Mouse (Mus musculus): ENCODE measurements at regions not wholly inside any gene's neighbourhood (a gene's known extent, or its start where the extent isn't known, plus 50 kb on each side); places are given as distances from the start of the nearest gene placed in this dataset.

DNA sequence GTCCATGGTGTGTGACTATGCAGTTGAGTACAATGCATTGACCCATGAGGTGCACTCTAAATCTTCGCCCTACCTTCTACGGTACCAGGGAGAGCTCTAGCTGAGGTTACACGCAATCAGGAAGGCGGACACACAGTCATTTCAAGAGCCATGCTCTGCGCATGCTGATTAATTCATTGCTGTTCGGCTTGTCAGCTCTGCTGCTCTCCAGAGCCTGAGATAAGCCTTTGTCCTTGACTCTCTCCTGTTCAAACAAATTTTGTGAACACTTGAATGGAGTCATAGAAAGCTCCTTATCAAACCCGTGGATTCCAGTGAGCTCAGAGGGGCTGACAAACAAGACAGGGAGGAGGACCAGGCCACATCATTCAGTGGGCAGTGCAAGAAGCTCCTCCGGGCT, 304.8 kb upstream of the Zmiz1 start:
- DNase-seq (ENCODE audit: extremely low spot score in 1 of 2, low spot score in 1 of 2) = no peak

DNA sequence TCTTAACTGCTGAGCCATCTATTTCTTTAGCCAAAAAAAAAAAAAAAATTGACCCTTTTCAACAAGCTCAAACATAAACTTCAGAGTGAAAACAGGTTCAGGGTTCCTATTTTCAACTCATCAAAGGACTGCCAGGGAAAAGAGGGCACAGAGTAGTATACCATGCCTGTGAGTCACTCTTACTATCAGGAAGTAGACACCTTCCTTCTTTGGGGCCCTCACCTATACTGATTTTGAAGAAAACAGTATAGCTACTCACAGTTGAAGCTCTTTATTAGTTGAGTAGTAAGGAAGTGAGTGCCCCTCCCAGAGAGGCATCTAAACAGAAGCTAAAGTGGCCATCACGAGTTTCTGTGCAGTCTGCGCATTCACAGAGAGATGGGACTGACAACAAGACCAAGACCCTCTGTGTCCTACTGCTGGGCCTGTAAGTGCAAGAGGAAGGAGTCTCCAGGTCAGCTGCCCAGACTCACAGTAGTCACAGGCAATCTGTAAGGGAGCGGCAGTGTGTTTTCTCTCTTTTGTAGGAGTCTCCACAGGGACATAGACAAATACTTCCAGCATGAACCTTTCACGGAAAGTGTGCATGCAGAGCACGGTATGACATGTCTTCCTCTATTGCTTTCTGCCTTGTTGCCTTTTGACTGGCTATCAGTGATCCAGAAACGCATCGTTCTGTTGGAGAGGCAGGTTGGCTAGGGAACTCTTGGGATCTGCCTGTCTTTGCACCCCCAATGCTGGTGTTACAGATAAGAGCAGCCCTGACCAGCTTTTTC, 303.8 kb upstream of the Zmiz1 start:
- DNase-seq (ENCODE audit: extremely low spot score in 1 of 2, low spot score in 1 of 2) = no peak

DNA sequence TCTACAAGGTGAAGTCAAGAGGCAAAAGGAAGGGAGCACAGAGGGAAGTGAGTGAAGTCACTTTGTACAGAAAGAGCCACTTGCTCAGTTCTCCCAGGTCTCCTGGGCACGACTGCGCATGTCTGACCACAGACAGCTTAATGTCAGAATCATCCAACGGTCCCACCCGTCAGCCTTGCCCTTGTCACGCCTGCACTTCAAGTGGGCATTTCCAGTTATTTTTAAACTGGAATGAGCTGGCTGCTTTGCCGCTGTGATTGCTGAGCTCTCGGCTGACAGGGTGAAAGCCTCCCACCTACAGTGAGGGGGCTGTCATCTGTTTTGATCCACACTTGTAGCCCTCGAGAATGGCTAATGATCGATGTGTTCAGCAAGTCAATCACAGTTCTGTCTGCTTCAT, 302.8 kb upstream of the Zmiz1 start:
- peak in 1 of 2 experiments; percentile 54 for DNase-seq (ENCODE audit: extremely low spot score in 1 of 2, low spot score in 1 of 2)

DNA sequence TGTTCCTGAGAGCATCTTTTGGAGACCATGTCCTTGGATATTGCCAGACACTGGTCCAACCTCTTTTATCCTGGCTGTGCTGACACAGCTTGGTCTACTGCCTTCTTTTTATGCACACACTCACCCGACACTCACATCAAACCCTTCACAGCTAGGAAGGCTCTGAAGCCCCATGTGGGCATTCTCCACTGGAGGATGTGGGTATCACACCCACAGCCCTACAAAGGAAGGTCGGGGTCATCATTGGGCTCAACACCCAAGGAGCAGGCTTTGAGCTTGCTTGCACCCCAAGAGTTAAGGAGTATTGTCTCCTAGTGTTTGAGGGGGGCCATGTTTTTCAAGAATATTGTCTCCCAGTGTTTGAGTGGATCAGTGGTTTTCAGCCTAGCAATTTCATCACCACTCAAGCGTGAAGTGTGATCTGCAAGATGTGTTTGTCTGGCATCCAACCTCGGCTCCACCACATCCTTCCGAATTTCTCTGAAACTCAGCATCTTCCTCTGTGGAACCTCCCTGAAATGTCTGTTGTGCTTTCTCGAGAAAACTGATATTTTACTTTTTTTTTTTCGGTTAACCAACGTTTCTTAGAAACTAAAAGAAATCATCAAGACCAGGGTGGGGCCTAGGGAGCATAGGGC, 297.2 kb upstream of the Zmiz1 start:
- DNase-seq (ENCODE audit: extremely low spot score in 1 of 2, low spot score in 1 of 2) = no peak

DNA sequence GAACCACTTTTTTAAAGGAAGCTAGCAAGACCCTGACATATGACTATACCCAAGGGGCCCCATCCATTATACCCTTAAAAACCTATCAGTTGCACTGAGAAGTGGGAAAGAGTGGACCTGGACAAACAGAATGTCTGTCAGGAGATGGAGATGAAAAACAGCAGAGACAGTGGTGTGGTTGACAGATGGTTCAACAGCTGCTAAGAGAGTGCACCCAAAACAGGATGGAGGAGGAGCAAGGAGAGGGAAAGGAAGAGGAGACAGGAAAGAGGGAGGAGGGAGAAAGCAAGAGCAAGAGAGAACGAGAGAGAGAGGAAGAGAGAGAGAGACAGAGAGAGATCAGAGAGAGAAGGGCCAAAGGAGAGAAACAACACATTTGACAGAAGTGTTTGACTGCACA, 292.8 kb upstream of the Zmiz1 start:
- no peak for DNase-seq (ENCODE audit: extremely low spot score in 1 of 2, low spot score in 1 of 2)

DNA sequence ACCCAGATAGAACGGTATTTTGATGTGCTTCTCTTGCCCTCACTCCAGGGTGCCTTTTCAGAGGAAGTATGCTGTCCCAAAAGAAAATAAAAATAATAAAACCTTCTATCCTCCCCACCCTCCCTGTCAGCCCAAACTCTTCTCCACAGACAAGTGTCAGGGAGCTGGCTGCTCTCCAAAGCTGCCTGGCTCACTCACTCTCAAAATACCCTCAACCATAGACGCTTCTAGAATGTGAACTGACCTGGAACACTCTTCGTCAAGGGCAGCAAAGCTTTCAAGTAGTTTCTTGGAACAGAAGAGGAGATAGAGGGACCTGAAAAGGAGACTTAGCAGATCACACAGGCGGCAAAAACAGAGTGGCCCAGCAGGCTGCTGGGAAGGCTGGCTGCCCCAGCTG, 291.4 kb upstream of the Zmiz1 start:
- no peak for DNase-seq (ENCODE audit: extremely low spot score in 1 of 2, low spot score in 1 of 2)

DNA sequence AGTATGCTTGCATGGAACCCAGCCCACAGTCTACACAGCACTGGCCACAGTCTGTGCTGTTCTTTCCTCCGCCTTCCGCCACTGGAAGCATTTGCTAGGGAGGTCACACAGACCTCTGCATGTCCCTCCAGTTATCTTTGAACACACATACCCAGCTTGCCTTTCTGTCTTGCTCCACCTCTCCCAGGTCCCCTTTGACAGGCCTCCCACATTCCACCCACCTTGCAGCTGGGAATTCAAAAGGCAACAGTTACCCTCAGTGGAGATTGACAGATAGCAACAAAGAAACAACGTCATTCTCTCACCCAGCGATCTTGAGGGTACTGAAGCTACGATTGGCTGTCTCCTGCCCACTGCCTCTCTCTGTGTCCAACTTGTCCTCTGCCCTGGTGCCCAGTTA, 290.7 kb upstream of the Zmiz1 start:
- DNase-seq (ENCODE audit: extremely low spot score in 1 of 2, low spot score in 1 of 2) = peak in 1 of 2 experiments; percentile 59

DNA sequence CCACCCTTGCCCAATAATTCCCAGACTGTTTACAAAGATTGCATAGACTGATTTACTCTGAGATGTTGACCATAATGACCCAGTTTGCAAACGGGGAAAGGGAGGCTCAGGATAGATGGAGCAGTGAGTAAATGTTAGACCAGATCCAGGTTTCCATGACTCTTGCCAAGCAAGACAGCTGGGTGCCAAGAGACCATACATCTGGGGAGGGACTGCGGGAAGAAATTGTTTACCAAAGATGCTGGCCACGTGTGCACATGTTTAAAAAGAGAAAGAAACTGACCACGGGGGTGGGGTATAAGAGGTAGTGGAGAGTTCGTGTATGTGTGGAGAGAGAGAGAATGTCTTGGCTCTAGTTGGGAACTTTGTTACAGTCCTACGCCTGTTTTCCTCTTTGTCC, 285.7 kb upstream of the Zmiz1 start:
- no peak for DNase-seq (ENCODE audit: extremely low spot score in 1 of 2, low spot score in 1 of 2)

DNA sequence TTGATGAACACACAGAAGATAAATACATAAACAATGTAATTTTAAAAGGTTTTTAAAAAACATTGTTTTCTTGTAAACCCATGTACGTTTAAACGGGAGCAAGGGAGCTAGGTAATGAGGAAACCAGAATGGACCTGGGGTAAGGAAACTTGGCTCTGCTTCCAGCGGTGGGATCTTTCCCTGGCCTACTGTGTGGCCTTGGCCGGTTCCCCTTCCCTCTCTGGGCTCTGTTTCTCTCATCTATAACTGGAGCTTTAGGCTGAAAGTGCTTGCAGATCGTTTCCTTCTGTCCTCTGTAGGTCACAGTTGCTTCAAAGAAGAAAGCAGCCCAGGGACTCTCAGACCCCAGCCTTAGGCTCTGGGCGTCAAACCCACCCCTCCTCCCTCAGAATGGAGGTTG, 285.1 kb upstream of the Zmiz1 start:
- no peak for DNase-seq (ENCODE audit: extremely low spot score in 1 of 2, low spot score in 1 of 2)

DNA sequence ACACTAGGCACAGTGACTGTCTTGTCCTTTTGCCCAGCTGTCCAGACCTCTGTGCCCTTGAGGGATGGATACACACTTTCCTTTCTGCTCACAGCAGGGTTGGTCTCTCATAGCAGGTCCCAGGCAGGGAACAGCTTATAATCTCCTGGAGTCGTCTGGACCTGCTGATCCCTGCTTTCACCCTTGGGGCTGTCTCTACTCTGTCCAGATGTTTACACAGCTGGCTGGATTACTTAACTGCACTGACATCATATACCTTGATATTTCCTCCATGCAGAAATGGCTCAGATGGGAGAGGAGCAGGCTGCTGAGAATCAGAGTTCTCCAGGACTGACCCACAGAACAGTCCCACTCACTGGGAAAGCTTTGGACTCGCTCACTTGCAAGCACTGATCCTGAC, 284.6 kb upstream of the Zmiz1 start:
- no peak for DNase-seq (ENCODE audit: extremely low spot score in 1 of 2, low spot score in 1 of 2)

DNA sequence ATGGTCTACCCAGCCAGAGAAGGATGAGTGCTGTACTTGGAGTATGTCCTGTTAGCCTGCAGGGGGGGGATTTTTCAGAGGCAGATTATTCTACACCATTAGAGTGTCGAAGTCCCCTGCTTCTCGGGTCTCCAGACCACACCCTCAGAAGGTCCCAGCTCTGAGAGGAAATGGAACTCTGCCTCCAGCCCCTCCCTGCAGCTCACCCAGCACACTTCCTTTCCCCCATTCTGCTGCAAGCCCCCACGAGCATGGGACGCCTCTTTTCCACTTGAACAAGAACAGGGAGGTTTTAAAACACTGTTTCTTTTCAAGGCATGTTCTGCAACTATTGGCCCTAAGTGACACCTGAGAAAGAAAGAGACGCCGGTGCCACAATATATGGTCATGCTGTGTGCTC, 282.8 kb upstream of the Zmiz1 start:
- no peak for DNase-seq (ENCODE audit: extremely low spot score in 1 of 2, low spot score in 1 of 2)

DNA sequence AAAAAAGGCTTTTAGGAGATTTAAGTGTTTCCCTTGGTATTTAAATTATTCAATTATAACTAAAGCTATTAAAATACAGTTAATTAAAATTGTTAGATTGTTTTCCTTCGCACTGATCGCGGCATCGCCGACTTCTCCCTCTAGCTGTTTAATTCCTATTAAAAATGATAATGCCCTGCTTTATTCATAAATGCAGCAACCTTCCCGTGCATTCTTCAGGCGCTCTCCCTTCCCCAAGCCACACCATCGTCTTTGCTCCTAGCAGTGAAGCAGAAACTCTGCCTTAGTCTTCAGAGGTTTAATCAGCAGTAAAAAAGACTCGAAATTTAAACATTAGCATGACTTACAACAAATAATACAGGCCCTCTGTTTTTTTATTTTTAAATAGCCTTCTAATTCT, 278.9 kb upstream of the Zmiz1 start:
- DNase-seq (ENCODE audit: extremely low spot score in 1 of 2, low spot score in 1 of 2) = no peak

DNA sequence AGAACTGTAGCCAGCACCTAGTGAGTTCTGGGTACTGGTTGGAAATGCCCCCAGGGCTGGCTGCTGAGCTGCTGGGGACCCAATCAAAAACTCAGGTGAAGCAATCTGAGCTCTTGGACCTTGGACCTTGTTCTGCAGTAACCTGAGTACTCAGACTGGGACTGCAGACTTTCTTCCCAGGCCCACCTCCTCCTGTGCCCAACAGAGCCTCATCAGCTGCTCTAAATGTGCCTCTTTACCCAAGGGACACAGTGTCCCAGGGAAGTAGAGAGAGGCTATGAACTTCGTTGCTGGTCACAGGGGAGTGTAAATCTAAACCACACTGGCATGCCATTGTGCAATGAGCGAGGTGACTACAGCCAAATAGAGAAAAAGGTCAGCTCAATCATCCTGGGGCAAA, 277.6 kb upstream of the Zmiz1 start:
- no peak for DNase-seq (ENCODE audit: extremely low spot score in 1 of 2, low spot score in 1 of 2)

DNA sequence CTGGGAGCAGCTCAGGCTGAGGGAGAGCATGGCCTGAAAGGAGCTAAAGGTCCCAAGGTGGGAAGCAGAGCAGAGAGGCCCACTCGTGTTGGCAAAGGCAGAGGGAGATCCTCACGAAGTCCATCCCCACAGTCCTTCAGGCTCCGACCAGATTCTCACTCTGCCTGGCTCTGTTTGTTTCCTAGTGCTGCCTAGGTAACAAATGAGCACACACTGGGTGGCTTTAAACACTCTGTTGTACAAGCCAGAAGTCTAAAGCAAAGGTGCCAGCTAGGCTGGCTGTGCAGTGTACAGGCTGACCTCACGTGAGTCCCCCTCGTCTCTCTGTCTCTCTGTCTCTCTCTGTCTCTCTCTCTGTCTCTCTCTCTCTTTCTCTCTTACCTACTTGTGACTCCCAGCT, 274.9 kb upstream of the Zmiz1 start:
- DNase-seq (ENCODE audit: extremely low spot score in 1 of 2, low spot score in 1 of 2) = no peak

DNA sequence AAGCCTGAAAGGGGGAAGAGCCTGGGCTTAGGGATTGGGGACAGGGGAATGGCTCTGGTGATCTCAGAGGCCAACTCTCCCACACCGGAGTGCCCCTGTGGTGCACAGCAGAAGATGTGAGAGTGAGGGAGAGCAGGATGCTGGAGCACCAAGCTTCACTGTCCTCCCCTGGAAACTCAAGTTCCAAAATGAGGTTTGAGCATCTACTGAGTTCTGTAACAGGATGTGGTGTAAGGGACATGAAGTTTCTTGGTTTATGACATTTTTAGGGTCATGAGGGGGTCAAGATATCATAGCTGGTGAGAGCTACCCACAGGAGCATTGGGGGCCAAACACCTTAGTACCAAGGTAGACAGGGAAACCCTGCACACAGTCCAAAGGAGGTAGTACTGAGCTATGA, 274.1 kb upstream of the Zmiz1 start:
- DNase-seq (ENCODE audit: extremely low spot score in 1 of 2, low spot score in 1 of 2) = no peak

DNA sequence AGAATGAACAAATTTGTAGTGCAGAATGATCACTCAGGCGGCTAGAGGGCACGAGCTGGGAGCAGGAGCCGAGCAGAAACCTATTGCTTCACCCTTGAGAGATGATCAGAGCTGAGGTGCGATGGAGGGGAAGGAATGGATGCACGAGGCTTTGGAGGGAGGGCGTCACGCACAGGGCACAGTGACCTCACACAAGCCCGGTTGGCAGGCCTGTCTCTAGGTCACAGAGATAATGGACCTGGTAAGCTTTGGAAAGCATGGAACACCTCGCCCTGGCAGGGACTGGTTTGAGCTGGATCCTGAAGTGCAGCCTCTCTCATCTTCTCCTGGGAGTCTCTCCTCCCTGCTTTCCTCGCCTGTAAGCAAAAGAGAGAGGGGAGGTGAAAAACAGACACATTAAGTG, 273.4 kb upstream of the Zmiz1 start:
- no peak for DNase-seq (ENCODE audit: extremely low spot score in 1 of 2, low spot score in 1 of 2)

DNA sequence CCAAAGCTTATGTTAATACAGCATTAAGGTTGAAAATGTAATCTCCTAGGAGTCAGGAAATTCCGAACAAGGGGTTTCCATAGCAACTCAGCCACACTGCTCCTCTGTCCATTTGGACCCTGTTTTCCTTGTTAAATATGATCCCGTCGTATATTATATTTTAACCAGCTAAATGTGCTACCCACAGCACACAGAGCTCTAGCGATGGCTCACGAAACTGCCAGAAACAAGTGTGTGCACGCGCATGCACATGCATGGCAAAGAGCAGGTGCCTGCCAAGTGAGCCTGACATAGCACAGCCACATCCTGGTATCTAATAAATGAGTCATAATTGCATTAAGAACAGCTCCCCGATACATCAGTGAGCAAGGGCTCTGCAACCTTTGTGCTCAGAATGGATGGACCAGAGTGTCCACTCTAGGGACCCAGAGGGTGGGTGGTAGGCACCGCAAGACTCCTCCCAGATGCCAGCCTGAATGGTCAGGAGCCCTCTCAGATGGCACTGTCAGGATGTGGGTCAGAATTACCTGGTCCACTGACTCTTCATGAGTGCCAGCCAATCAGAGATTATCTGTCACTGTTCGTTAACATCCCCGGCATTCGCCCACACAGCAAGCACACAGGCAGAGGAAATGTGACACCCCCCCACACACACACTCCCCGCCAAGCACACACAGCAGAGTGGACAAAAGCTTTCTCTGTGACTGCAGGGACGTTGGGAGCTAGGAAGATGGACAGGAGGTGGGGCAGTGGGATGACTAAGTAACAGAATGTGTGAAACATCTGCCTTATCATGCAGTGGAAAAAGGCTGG, 272.8 kb upstream of the Zmiz1 start:
- DNase-seq (ENCODE audit: extremely low spot score in 1 of 2, low spot score in 1 of 2) = peak; percentile 44 to 65

DNA sequence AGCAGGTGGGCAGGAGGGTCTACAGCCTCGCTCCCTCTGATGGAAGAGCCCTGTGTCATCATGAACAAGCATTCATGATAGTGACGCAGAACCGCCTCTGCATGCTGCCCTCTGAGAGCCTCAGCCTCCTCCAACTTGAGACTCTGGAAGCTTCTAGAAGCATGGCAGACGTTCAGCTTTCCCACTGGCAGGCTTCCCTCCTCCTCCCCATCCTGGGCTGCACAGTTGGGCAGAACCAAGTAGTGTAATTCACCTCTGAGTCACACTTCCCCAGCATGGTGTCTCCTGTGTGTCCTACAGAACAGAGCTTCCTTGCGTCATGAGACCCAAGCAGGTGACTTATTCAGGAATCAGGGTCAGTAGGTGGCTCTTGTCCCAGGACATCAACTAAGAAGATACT, 271.3 kb upstream of the Zmiz1 start:
- DNase-seq (ENCODE audit: extremely low spot score in 1 of 2, low spot score in 1 of 2) = peak; percentile 46 to 77

DNA sequence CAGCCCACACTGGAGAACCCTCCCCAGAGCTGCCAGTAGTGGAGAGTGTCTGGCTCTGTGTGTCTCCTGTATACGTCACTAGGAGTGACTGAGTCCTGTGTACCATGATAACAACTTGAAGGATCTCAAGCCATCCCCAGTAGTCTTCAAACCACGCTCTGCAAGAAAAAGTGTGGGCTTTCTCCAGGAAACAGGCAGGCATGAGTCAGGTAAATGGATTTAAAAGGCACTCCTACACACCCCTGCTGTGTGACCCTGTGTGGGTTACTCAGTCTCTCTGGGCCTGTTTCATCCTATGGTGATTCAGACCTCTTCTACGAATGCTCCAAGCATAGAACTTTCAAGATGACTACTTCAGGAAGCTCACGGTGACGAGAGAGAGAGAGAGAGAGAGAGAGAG, 269.7 kb upstream of the Zmiz1 start:
- peak in 1 of 2 experiments; percentile 60 for DNase-seq (ENCODE audit: extremely low spot score in 1 of 2, low spot score in 1 of 2)

DNA sequence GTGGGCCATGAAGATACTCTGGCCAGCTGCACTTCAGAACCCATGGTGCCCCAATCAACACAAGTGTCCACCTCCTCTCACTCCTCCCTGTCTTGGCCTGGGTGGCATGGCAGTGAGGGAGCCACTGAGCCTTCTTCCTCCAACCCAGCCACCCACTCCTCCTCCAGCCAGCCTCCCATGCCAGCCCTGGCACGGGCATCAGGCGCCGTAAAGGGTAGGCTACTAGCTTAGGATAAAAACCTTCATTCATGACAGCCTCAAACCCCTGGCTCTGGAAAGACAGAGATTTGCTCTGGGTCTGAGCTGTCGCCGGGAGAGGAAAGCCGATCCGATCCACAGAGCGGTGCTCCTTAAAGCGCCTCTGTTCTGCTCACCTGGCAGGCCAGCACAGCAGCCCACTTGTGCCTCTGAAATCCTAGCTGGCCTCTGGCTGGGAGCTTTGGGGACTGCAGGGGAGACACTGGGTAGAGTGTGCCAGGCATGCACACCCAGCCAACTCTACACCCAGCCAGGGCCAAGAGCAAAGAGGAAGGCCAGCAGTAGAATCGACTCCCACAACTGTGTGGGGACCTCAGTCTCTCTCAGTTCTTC, 268.2 kb upstream of the Zmiz1 start:
- DNase-seq (ENCODE audit: extremely low spot score in 1 of 2, low spot score in 1 of 2) = no peak

DNA sequence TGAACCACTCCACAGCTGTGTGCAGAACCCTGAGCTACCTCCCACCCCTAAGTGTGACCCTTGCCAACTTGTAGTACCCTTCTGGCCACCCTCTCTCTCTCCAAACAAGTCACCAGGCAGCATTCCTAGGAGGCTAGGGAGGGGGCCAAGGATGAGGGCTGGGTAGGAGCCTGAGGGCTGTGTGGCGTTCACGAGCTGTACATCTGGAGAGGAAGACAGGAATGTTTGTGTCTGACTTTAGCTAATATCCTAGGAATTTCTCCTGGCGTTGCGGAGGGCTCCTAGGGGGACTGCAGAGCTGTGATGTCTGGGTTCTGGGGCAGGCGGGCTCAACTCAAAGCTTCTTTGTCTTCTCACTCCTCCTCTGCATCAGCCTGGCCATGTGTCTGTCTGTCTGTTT, 262.2 kb upstream of the Zmiz1 start:
- DNase-seq (ENCODE audit: extremely low spot score in 1 of 2, low spot score in 1 of 2) = no peak
